Mouse (Mus musculus): ENCODE results near the gene Nanos2. TPM values are rescaled to one million over a fixed set of nuclear protein-coding genes. Genes with fewer than 3 reads are reported as not detected.

Gene Nanos2
- polyA plus RNA-seq, 1 experiment from 2014 or later = not detected

GRCm38 (mm10) chr7:18998835-18999234 lies 11.6 kb downstream of the Nanos2 start:
- Histone ChIP-seq H3K4me3 (ENCODE audit: low read depth, low read length) (no peak overlapping the region), H3K9me3 (ENCODE audit: control insufficient read depth) (no peaks in the 10 kb centered on the region), H3K4me2 (replicated peaks; ENCODE audit: low read depth) (no peak overlapping the region), H3K27me3 (replicated peaks; ENCODE audit: control insufficient read depth, insufficient read depth, low read length) (no peaks in the 10 kb centered on the region), H3K36me3 (ENCODE audit: control insufficient read depth, insufficient read depth) (peaks cover 10% of the 10 kb centered on the region; the same call in 1 of the 2 replicates), H3K27ac (ENCODE audit: low read depth, low read length) (no peak overlapping the region), H3K9ac (ENCODE audit: low read depth, low read length) (no peak overlapping the region), H3K4me1 (replicated peaks; ENCODE audit: control insufficient read depth, insufficient read depth, low read length) (no peaks in the 10 kb centered on the region)
- 50% methylated on average over 9 of the region's 9 CpGs for WGBS
- peak; percentile 47 for TF ChIP-seq CTCF (IDR thresholded peaks at IDR 0.05; ENCODE audit: low read depth)
- no peak for ATAC-seq

GRCm38 (mm10) chr7:19000421-19000820 lies 13.2 kb downstream of the Nanos2 start:
- H3K4me1 ChIP-seq (replicated peaks; ENCODE audit: control insufficient read depth, insufficient read depth, low read length) = peaks cover 6% of the 10 kb centered on the region
- H3K9me3 ChIP-seq (ENCODE audit: control insufficient read depth) = no peaks in the 10 kb centered on the region
- peak overlapping the region; percentile 58 for H3K4me2 ChIP-seq (replicated peaks; ENCODE audit: low read depth)
- no peak for TF ChIP-seq CTCF (IDR thresholded peaks at IDR 0.05; ENCODE audit: low read depth)
- H3K27ac ChIP-seq (ENCODE audit: low read depth, low read length) = no peak overlapping the region
- 52% methylated on average over 10 of the region's 10 CpGs for WGBS
- 0 out of 2 replicates have a peak overlapping the region, but pooled peaks have one; percentile 31 for H3K9ac ChIP-seq (ENCODE audit: low read depth, low read length)
- H3K4me3 ChIP-seq (ENCODE audit: low read depth, low read length) = peak overlapping the region; percentile 24
- no peak for ATAC-seq
- H3K27me3 ChIP-seq (replicated peaks; ENCODE audit: control insufficient read depth, insufficient read depth, low read length) = no peaks in the 10 kb centered on the region
- peaks cover 9% of the 10 kb centered on the region for H3K36me3 ChIP-seq (ENCODE audit: control insufficient read depth, insufficient read depth)

- Histone ChIP-seq H3K9ac (ENCODE audit: low read depth, low read length) (0 out of 2 replicates have a peak overlapping the region, but pooled peaks have one; percentile 31), H3K27ac (ENCODE audit: low read depth, low read length) (peak overlapping the region; percentile 58), H3K27me3 (replicated peaks; ENCODE audit: control insufficient read depth, insufficient read depth, low read length) (no peaks in the 10 kb centered on the region), H3K36me3 (ENCODE audit: control insufficient read depth, insufficient read depth) (peaks cover 11% of the 10 kb centered on the region; the same call in 1 of the 2 replicates), H3K9me3 (ENCODE audit: control insufficient read depth) (no peaks in the 10 kb centered on the region), H3K4me1 (replicated peaks; ENCODE audit: control insufficient read depth, insufficient read depth, low read length) (peaks cover 14% of the 10 kb centered on the region), H3K4me2 (replicated peaks; ENCODE audit: low read depth) (peak overlapping the region; percentile 58), H3K4me3 (ENCODE audit: low read depth, low read length) (peak overlapping the region; percentile 24)
- 23% methylated on average over 17 of the region's 18 CpGs for WGBS
- ATAC-seq = no peak
- TF ChIP-seq CTCF (IDR thresholded peaks at IDR 0.05; ENCODE audit: low read depth) = no peak
These were observed 14.0 kb downstream of the Nanos2 start for GRCm38 (mm10) chr7:19001066-19001806.

GRCm38 (mm10) chr7:19001807-19002085 lies 14.5 kb downstream of the Nanos2 start:
- Histone ChIP-seq H3K27me3 (replicated peaks; ENCODE audit: control insufficient read depth, insufficient read depth, low read length) (no peaks in the 10 kb centered on the region), H3K4me2 (replicated peaks; ENCODE audit: low read depth) (peak overlapping the region; percentile 58; the same call in 1 of the 2 replicates), H3K4me1 (replicated peaks; ENCODE audit: control insufficient read depth, insufficient read depth, low read length) (peaks cover 15% of the 10 kb centered on the region), H3K36me3 (ENCODE audit: control insufficient read depth, insufficient read depth) (peaks cover 11% of the 10 kb centered on the region; the same call in 1 of the 2 replicates), H3K9ac (ENCODE audit: low read depth, low read length) (no peak overlapping the region), H3K4me3 (ENCODE audit: low read depth, low read length) (no peak overlapping the region), H3K9me3 (ENCODE audit: control insufficient read depth) (no peaks in the 10 kb centered on the region), H3K27ac (ENCODE audit: low read depth, low read length) (peak overlapping the region; percentile 58; the same call in 1 of the 2 replicates)
- TF ChIP-seq CTCF (IDR thresholded peaks at IDR 0.05; ENCODE audit: low read depth) = no peak
- WGBS = 32% methylated on average over 3 of the region's 3 CpGs
- ATAC-seq = no peak

- Histone ChIP-seq H3K4me1 (replicated peaks; ENCODE audit: control insufficient read depth, insufficient read depth, low read length) (peaks cover 15% of the 10 kb centered on the region), H3K9ac (ENCODE audit: low read depth, low read length) (peak overlapping the region; percentile 64)
These were observed 14.9 kb downstream of the Nanos2 start for GRCm38 (mm10) chr7:19002115-19002514.

GRCm38 (mm10) chr7:19002848-19003498 lies 15.8 kb downstream of the Nanos2 start:
- peak; percentile 42 for ATAC-seq
- Histone ChIP-seq H3K4me2 (replicated peaks; ENCODE audit: low read depth) (peak overlapping the region; percentile 76), H3K4me1 (replicated peaks; ENCODE audit: control insufficient read depth, insufficient read depth, low read length) (peaks cover 15% of the 10 kb centered on the region), H3K27ac (ENCODE audit: low read depth, low read length) (peak overlapping the region; percentile 70), H3K9ac (ENCODE audit: low read depth, low read length) (peak overlapping the region; percentile 64), H3K4me3 (ENCODE audit: low read depth, low read length) (peak overlapping the region; percentile 40), H3K36me3 (ENCODE audit: control insufficient read depth, insufficient read depth) (peaks cover 11% of the 10 kb centered on the region; the same call in 1 of the 2 replicates), H3K27me3 (replicated peaks; ENCODE audit: control insufficient read depth, insufficient read depth, low read length) (no peaks in the 10 kb centered on the region), H3K9me3 (ENCODE audit: control insufficient read depth) (no peaks in the 10 kb centered on the region)
- WGBS = 2% methylated on average over 17 of the region's 17 CpGs
- TF ChIP-seq CTCF (IDR thresholded peaks at IDR 0.05; ENCODE audit: low read depth) = no peak

More at GRCm38 (mm10) chr7:19002115-19002514, 14.9 kb downstream of the Nanos2 start:
- 11% methylated on average over 4 of the region's 4 CpGs for WGBS
- Histone ChIP-seq H3K27ac (ENCODE audit: low read depth, low read length) (peak overlapping the region; percentile 70), H3K27me3 (replicated peaks; ENCODE audit: control insufficient read depth, insufficient read depth, low read length) (no peaks in the 10 kb centered on the region), H3K36me3 (ENCODE audit: control insufficient read depth, insufficient read depth) (peaks cover 11% of the 10 kb centered on the region; the same call in 1 of the 2 replicates), H3K4me3 (ENCODE audit: low read depth, low read length) (peak overlapping the region; percentile 40; the same call in 1 of the 2 replicates), H3K9me3 (ENCODE audit: control insufficient read depth) (no peaks in the 10 kb centered on the region), H3K4me2 (replicated peaks; ENCODE audit: low read depth) (peak overlapping the region; percentile 76)
- TF ChIP-seq CTCF (IDR thresholded peaks at IDR 0.05; ENCODE audit: low read depth) = no peak
- ATAC-seq = no peak
